Mouse (Mus musculus) left cerebral cortex, adult 9 months (tissue): ENCODE measurements around the gene Grin1.

Source experiments
- DNase-seq, 2 experiments: peaks; one replicate each; pipeline ENCODE4 v3.0.0; 2022; ENCODE audit warnings: low spot score in 2 of 2

Grin1 gene

DNA sequence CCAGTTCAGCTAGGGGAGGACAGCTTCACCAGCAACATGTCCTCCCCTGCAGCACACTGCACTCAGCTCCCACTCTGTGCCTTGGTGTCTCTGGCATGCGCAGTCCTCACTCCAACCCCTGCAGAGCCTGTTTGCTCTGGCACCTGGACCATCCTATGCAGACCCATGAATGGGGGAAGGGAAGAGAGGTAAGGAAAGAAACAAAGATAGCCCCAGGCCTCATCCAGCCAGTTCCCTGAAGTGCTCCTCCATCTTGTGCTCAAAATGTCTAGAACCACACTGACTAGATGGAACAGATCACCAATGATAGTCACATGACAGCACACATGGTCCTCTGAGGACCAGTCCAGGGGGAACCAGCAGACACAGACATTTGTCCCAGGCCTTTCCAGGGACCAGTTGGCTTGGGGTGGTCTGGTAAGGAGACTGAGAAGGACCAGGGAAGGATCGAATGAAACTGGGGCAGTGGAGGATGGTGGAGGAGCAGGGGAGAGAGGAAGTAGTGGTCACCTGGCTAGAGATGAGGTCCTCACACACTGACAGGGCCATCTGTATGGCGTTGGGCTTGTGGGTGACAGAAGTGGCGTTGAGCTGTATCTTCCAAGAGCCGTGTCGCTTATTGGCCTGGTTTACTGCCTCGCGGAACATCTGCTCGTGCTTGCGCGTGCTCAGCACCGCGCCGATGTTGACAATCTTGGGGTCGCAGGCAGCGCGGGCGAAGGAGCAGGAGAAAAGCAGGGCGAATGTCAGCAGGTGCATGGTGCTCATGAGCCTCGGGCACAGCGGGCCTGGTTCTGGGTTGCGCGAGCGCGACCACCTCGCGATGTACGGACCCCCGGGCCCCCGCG, 644 bp downstream of the Grin1 start:
- peak in 1 of 2 experiments; percentile 64 for DNase-seq

DNA sequence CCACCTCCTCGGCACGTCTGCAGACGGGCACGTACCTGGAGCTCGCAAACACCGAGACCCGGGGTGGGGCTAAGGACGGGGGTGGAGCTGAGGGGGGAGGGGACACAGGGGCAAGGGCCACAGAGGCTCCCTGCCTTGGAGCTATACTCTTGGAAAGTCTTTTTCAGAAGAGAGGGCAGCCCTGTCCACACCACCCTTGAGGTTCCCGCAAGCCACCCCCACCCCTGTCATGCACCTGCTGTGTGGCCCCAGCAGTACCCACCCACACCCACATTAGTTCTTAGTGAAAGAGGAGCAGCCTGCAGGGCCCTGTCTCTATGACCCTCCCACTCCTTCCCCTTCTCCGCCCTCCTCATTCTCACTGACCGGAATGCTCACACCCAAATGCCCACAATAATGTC, 7.5 kb downstream of the Grin1 start:
- DNase-seq: no peak

DNA sequence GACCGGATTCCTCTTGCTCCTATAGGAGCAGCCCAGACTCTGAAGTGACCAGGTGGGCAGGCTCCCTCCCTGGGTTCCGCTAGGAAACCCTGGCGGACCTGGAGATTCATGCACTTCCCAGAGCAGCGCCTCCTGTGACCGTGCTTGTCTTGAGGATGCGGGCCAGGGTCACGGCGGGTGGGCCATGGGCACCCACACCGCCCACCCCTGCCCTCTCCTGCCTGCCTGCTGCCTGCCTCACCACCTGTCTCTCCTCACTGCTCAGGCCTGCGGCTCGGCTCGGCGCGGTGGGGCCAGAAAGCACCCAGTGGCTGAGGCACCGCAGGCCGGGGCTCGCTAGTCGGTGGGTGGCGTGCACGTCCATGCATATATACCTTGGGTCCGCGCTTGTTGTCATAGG, 8.0 kb downstream of the Grin1 start:
- DNase-seq: no peak

DNA sequence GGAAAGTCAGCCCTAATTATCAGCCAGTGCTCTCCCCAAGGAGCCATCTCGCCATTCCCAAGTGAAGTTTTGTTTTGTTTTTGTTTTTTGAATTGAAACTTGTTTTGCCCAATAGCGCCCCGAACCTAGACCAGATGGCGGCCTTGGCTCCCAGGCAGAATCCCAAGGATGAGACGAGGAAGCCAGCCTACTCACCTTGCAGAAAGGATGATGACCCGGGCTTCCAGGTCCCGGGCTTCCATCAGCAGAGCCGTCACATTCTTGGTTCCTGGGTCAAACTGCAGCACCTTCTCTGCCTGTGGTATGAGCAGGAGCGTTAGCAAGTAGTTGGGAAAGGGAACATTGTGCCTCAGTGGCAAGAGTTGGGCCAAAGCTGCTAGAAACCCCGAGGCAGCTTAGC, 8.8 kb downstream of the Grin1 start:
- no peak for DNase-seq

DNA sequence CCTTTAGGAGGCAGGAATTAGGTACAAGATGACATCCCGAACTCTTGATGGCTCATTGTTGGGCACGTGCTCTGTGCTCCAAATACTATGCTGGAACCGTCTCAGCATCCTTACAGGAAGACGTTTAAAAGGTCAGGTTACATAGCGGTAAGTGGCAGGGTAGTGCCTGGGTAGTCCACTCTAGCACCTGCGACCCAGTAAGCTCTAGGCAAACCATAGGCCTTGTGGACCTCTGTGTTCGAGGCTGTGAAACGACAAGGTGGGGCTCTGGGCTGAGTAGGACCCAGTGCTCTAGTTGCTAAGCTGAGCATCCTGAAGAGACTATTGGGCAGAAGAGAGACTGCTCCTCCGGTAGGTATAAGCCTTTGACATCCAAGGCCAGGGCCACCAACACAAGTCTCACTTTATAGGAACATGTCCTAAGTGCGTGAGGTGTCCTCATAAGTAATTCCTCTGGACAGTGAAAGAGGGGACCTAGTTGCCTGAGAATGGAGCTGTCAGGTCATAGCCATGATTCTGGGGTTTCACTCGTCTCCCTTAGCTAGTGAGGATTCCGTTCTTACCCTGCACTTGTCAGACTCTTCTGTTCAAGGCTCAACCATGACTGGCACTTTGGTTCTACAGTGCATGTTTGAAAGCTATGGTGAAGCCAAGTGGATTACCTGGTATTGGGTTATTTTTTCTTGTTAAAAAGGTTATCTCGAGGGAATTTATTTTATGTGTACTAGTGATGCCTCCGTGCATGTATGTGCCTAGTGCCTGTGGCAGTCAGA, 13.2 kb downstream of the Grin1 start:
- DNase-seq: no peak

DNA sequence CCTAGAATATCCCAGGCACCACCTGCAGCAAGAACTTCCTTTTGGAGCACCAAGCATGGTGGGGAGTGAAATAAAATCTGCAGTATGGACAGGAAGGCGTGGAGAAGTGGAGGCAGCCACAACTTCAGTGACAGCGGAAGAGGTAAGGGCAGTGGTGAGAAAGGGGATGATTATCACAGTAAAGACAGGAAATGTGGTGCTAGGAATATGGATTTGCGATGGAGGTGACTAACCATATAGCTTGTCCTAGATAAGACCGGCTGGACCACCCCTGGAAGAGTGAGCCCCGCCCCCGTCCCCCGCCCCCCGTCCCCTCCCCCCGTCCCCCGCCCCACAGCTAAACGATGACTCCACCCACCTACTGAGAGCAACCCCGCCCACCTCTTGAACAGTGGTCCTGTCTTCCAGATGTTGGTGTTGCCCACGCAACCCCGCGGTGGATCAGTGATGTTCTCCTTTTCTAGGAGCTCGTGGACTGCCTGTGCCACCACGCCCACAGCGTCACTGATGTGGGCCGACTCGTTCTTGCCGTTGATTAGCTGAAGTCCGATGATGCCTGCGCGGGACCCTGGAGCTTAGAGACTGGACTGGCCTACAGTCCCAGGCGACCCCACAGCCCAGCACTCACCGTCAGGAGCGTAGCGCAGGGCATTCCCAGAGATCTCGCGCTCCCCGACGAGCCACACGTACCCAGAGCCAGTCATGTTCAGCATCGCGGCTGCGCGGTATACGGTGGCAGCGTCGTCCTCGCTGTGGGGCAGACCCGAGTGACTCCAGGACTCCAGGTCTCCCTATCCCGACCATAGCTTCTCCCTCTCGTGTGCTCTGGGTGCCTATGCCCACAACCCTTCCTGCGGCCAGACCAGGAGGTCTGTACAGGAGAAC, 14.1 kb downstream of the Grin1 start:
- no peak for DNase-seq

DNA sequence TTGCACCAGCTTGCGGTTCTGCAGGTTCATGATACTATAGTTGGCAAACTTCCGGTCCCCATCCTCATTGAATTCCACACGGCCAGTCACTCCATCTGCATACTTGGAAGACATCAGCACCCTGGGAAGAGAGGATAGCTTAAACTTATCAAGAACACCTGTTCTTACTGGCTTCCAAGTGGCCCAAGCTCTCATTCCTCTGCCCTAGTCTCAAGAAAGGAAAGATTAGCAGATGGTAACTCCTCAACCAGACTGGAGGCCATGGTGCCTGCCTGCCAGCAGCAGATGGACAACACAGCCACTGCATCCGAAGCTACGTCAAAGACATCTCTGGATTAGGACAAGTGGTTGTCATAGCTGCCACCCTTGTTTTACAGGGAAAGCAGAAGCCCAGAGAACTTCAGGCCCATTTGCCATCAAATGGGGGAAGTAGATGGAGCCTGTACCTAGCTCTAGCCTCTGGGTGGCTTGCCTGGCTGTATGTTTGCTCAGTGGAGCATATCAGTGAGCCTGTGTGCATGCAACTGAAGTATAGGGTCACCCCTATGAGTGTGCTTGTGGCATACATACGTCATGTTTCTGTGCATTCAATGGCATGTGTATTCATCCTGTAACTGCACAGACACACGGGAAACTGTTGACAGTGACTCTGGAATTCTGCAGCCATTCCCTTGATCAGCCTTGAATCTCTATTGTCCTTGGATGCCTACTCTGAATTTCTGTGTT, 14.9 kb downstream of the Grin1 start:
- no peak for DNase-seq

DNA sequence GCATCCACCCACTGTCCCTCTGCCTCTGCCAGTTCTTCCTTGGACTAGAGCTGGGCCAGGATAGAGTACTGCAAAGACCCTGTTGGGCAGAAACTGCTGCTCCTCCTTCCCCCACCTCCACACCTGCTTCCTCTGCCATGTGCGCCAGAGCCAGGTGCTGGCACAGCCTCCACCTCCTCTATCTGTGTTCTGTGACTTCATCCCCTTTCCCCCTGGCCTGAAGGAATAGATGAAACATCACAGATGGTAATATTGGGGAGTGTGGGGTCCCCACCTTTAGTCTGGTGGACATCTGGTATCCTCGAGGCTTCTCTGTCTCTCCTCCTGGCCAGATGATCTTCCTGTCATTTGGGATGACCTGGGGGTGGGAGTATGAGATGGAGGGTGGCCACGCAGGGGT, 15.5 kb downstream of the Grin1 start:
- no peak for DNase-seq

DNA sequence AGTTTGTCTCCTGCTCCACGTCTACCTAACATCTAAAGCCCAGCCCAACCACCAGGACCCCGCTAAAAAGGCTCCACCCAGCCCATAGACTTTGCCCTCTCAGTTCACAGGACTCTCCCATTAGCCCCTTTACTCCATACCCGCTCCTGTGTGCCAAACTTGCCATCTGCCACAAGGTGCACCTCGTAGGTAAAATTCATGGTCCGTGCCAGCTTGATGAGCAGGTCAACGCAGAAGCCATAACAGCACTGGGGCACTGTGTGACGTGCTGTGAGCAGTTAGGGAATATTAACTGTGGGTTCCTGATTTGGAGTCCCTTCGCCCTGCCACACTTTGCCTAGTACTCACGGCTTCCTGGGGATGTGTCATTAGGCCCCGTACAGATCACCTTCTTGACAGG, 20.9 kb downstream of the Grin1 start:
- no peak for DNase-seq

DNA sequence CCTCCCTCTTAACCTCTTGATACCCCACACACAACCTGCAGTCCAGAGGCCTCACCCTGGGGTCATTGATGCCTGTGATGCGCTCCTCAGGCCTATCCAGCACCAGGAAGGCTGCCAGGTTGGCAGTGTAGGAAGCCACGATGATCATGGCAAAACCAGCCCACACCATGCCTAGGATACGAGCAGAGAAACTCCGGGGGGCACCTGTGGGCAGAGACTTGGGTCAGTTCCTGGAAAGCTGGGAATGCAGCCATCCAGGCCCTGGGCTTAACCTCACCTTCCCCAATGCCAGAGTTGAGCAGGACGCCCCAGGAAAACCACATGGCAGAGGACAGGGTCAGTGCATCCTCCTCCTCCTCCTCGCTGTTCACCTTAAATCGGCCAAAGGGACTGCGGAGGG, 21.9 kb downstream of the Grin1 start:
- no peak for DNase-seq

DNA sequence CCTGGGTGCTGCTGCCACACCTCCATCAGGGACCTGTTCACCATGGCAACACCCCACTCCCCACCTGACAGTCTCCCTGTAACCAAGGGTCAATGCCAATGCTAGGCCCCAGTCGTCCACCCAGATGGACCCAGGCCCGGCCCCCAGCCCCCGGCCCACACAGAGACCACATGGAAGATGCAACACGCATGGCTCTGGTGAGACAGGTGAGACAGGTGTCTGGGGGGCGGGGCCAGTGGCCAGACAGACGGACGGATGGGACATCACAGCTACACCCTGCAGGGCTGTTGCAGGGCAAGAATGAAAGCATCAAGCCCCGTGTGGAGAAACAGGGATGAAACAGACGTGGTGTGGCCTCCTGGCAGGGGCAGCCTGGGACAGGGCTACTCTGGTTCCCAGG, 25.3 kb downstream of the Grin1 start:
- no peak for DNase-seq

DNA sequence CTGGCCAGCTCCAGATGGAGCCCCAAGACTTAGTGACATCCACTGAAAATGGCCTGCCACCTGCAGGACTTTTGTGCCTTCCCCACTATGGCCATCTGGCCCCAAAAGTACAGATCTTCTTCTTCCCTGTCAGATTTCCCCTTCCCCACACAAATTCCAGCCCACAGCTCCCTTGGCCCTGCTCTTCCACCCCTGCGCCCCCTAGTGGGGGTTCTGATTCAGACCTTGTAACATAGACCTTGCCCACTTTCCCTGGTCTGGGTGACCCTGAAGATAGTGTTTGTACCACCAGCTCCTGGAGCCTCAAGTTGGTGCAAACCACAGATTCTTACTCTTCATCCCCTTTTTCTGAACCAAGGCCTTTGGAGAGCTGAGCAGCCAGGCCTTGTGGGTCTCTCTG, 26.1 kb downstream of the Grin1 start:
- DNase-seq: peak in 1 of 2 experiments; percentile 64

DNA sequence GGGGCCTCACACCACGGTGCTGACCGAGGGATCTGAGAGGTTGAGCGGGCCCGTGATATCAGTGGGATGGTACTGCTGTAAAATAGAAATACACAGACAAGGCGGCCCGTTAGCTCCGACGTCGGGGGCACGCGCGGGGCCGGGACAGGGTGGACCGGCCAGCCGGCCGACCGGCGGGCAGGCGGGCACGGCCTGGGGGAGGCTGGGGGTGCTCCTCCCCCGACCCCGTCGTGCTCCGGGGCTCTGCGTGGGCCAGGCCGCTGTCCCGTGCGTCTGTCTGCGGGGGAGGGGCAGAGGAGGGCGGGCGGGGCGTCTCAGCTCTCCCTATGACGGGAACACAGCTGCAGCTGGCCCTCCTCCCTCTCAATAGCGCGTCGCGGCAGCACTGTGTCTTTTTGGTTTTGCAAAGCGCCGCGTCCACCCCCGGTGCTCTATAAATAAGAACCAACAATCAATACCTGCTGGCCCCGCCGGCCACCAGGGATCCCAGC, 26.9 kb downstream of the Grin1 start:
- peak in 1 of 2 experiments; percentile 57 for DNase-seq

DNA sequence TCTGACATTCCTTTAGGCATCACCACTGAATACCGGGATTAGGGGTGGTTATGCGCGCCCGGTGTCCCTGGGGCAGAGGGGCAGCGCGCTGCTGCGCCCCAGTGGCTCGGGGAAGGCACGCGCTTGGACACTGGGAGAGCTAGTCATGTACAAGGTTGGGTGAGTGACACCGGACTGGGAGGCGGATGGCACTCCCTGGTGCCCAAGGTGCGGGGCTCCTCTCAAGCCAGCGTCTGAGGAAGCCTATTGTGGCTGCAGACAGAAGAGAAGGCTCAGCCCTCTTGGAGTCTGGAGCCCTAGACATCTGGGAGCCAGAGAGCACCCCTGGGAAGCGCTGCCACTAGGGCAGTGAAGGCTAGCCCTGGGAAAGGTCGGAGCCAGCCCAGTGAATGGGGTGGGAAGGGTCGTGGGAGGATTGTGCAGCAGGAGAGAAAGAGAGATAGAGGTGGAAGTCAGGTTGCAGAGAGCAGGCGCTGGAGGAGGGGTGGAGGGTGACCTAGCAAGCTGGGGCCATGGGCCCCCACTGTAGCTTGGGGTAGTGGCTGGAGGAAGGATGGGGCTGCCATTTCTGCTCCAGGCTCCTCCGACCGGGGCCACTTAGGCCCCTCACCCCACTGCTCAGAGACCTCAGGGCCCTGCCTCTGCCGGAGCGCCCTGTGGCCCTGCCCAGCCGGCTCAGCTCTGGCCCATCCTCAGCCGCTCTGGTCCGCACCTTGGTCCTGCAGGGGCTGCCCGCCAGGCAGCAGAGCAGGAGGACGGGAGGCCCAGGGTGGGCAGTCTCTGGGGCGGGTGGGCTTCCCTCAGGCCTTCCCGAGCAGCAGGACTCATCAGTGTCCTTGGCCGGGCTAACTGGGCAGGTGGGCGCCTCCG, 27.6 kb downstream of the Grin1 start:
- no peak for DNase-seq

DNA sequence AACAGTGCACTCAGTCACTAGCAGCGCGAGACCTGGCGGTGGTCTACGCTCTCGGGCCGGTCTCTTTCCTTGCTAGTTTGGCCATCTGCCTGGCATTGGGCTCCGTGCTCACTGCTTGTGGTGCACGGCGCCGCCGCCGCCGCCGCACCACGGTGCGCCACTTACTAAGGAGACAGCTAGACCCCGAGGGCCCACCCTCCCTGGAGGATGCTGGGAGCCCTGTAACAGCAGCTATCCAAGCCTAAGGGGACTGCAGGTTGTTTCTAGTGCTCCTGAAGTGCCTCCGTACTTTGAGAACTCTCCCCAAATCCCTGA, 28.2 kb downstream of the Grin1 start:
- DNase-seq: peak in 1 of 2 experiments; percentile 53

DNA sequence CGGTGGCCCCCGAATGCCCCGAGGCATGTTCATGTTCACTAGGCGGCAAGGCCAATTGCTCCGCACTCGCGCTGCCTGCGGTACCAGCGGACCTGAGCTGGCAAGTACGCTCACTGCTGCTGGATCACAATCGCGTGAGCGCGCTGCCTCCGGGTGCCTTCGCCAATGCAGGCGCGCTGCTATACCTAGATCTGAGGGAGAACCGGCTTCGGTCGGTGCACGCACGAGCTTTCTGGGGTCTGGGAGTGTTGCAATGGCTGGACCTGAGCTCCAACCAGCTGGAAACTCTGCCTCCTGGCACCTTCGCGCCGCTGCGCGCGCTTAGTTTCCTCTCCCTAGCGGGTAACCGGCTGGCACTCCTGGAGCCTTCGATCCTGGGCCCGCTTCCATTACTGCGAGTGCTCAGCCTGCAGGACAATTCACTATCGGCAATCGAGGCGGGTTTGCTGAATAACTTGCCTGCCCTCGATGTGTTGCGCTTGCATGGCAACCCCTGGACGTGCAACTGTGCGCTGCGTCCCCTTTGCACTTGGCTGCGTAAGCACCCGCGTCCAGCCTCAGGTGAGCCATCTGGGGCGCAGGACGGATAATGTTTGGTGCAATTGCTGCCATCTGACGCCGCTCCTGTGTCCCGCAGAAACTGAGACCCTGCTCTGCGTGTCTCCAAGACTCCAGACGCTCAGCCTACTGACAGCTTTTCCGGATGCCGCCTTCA, 28.7 kb downstream of the Grin1 start:
- peak in 1 of 2 experiments; percentile 70 for DNase-seq

DNA sequence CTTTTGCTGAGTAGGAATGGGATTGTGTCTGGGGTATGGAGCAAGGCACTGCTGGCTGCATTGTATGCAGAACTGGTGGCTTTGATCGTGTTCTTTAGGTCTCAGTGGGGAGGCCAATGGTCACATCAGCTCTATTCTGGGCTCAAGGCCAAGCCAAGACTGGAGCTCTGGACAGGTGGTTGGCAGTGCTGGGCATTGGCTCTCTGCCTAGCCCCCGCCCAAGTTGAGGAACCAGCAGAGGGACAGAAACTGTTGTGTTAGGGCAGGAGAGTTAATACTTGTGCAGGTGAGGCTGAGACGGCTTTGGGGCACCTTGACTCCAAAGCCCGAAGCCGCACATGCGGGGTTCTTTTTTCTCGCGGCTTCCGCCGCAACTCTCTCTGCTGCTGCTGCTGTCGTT, 29.3 kb downstream of the Grin1 start, which contains the start of gene Lrrc26:
TSS of gene Lrrc26 (plus strand) at position 265 of the 400 bp plus-strand sequence.
- DNase-seq: no peak

DNA sequence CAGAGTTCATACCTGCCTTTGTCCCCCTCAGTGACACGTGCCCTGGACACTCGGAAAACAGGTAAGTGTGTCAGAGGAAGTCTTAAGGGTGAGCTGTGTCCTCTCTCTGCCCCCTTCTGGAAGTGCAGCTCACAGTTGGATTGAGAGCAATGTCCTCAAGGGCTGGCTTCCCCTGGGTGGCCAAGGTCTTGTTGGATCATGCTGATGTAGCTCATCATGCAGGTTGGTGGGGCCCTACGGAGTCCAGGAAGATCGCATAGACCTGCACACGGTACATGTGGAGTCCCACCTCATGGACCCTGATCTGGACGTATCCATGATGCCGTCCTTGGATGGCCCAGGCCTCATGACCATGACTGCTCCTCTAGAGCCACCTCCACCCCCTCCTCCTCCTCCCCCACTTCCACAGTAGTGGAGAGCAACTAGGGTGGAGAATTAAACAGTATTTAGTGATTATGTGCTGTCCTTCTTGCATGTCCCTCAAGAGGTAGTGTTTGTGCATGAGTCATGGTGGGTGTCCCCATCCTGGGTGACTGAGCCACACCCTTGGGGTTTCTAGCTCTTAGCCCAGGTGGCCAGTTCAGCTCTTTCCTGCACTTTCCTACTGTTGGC, 30.1 kb downstream of the Grin1 start:
- no peak for DNase-seq

DNA sequence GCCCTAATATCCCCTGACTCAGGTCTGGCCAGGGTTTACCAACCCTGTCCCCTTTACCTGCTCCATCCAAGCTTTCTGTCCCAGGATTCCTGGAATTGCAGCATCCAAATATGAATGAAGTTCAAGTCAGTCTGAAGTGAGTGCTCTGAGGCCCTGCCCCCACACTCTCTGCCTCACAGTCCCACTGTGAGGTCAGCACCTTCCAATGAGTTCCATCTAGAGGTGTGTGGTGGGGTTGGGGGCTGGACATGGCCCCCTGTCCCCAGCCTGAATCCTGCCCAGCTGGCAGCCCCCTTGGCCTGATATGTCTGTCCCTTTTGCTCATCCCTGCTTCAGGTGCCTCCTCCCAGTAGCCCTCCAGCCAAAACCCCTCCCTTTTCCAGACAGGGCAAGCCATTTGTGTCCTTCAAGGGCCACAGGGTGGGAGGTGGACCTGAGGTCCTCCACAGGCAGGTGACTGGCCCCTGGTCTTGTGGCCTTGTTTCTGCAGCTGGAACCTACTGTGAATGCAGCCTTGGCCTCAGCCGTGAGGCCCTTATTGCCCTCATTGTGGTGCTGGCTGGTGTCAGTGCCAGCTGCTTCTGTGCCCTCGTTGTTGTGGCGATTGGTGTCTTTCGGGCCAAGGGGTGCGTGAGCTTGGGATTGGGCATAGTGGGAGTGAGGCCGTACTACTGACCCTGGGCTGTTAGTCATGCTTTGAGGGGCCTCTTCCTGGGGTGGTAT, 30.9 kb downstream of the Grin1 start, which contains the start of gene Tmem210:
TSS of gene Tmem210 (plus strand) at position 219 of the 723 bp plus-strand sequence.
- no peak for DNase-seq
